Mouse (Mus musculus): ENCODE results near the gene Nfe2l2. TPM values are rescaled to one million over a fixed set of nuclear protein-coding genes. Genes with fewer than 3 reads are reported as not detected.
A peak's percentile ranks its signal among the peaks of the same experiment; 100 is the strongest.

Gene Nfe2l2
- polyA plus RNA-seq (2012) = 1.6 and 1.7 TPM in 2 replicates

DNA sequence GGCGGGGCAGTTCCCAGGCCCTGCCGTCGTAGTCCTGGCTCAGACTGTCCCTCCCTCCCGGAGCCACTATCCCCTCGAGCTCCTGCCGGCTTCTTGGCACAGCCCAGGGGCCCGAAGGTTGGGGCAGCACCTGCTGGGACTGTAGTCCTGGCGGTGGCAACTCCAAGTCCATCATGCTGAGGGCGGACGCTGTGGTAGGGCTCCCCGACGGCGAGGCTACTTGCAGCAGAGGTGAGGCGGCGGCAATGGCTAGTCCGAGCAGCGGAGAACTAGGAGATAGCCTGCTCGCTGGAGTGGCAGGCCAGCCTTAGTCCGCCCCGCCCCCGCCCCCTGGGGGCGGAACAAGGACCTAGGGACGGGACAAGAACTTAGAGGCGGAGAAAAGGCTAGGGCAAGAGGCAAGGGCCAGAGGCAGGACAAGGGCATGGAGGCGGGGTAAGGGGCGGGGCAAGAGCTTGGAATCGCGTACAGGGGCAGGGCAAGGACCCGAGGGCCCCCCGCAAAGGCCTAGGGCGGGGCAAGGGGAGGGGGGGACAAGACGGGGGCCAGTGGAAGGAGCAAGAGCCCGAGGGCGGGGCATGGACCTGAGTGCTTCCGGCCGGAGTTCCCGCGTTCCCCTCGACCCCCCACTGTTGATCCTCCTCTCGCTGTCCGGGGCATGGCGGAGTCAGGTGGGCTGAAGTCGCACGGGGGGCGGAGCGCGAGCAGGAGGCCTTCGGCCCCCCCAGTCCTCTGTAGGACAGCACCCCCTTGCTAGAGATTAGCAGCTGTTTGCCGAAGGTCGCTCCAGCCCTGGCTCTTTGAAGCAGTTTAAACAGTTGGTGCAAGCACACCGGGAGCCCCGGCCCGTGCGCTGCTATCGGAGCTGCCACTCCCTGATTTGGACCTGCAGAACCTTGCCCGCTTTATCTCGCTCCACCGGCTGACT is at the start of gene Nfe2l2:
Nfe2l2 (minus strand) TSS at position 408 of the 928 bp plus-strand sequence.
- H3K4me1 ChIP-seq (ENCODE audit: control insufficient read depth) = peaks cover 71% of the 10 kb centered on the region
- TF ChIP-seq GATA1 (IDR thresholded peaks at IDR 0.05; ENCODE audit: low read length) (peak; percentile 79), TAL1 (IDR thresholded peaks at IDR 0.05; ENCODE audit: low read length) (peak; percentile 85)

DNA sequence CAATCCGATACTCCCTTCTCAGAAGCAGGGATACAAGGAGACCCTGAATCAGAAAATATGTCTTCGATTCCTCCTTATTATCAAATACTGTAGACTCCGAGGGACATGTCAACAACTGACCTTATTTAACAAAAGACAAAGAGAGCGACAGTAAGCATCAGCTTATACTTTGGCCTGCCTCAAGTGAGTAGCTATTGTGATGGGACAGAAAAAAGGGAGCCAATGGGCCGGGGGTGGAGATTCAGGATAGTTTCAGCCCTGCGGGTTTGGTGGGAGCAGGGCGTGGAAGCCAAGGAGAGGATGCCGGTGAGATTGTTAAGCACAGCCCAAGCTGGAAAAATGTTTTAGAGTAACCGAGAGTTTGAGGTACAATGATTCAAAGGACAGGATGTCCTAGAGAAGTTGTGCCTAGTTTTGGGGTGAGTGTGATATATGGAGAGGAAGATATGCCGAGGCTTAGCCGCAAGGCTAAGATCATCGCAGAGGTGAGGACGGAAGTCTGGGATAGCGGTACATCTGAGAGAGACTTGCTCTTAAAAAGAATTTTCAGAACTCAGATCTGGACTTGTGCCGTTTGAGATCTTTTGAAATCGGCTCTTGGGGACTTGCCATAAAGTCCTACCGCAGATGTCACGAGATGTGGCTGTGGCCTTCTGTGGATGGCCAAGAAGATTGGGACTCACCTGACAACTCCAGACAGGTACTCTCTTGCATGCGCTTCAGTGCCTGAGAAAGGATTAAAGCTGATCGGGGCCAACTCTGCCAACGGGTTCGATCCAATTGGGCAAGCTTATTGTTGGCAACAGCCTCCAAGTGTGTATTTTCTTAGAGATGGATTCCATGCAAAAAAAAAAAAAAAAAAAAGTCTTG is 48.1 kb upstream of the Nfe2l2 start:
- no peaks in the 10 kb centered on the region for H3K27me3 ChIP-seq (ENCODE audit: control insufficient read depth)
- no peaks in the 10 kb centered on the region for H3K36me3 ChIP-seq (ENCODE audit: control insufficient read depth)
- TF ChIP-seq GATA1 (IDR thresholded peaks at IDR 0.05; ENCODE audit: low read length) (no peak), TAL1 (IDR thresholded peaks at IDR 0.05; ENCODE audit: low read length) (no peak)
- no peak overlapping the region for H3K4me3 ChIP-seq (replicated peaks)
- no peaks in the 10 kb centered on the region for H3K4me1 ChIP-seq (ENCODE audit: control insufficient read depth)
- H3K9me3 ChIP-seq (ENCODE audit: control insufficient read depth, low read length) = peaks cover 6% of the 10 kb centered on the region

More for the DNA sequence above, at the start of gene Nfe2l2:
- H3K27me3 ChIP-seq (ENCODE audit: control insufficient read depth) = no peaks in the 10 kb centered on the region
- H3K9me3 ChIP-seq (ENCODE audit: control insufficient read depth, low read length) = peaks cover 3% of the 10 kb centered on the region; the same call in 1 of the 2 replicates
- H3K4me3 ChIP-seq (replicated peaks) = peak within 1 kb of the TSS; percentile 100
- H3K36me3 ChIP-seq (ENCODE audit: control insufficient read depth) = peaks cover 34% of the 10 kb centered on the region

DNA sequence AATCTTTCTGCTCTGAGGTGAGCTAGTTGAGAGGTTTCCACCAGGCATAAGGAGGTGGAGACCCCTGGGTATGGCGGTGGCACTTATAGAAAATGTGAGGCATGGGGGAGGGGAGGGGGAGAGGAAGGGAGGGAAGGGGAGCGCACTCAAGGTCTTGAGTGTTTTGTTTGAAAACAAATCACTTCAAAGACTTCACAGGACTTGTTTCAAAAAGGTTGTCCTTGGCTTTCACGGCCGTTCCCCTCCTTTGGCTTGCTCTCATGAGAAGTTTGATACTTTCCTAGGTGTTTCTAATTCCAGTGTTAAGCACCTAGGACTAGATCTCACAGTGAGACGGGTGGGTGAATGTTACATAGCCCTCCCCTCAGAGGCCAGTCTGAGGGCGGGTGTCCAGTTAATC is 47.5 kb upstream of the Nfe2l2 start:
- Histone ChIP-seq H3K27me3 (ENCODE audit: control insufficient read depth) (no peaks in the 10 kb centered on the region), H3K9me3 (ENCODE audit: control insufficient read depth, low read length) (peaks cover 6% of the 10 kb centered on the region), H3K4me3 (replicated peaks) (no peak overlapping the region), H3K4me1 (ENCODE audit: control insufficient read depth) (no peaks in the 10 kb centered on the region), H3K36me3 (ENCODE audit: control insufficient read depth) (no peaks in the 10 kb centered on the region)
- TF ChIP-seq TAL1 (IDR thresholded peaks at IDR 0.05; ENCODE audit: low read length) (no peak), GATA1 (IDR thresholded peaks at IDR 0.05; ENCODE audit: low read length) (no peak)

DNA sequence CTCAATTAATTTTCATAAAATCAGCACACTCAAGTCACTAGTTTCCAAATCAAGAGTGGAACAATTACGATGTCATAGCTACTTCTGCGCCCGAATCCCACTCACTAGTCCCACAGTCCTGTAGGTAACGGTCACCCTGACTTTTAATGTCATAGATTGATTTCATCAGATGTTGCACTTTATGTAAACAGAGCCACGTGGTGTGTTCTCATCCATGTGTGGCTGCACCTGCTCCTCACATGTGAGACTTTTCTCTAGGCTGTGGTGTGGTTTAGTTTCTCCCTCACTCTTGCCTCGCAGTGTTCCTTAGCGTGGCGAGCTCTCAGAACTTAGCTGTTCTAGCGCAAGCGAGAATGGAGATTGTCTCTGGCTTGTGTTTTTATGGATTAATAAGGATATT is 46.4 kb upstream of the Nfe2l2 start:
- H3K9me3 ChIP-seq (ENCODE audit: control insufficient read depth, low read length) = peaks cover 6% of the 10 kb centered on the region
- no peaks in the 10 kb centered on the region for H3K4me1 ChIP-seq (ENCODE audit: control insufficient read depth)
- H3K36me3 ChIP-seq (ENCODE audit: control insufficient read depth) = no peaks in the 10 kb centered on the region
- H3K27me3 ChIP-seq (ENCODE audit: control insufficient read depth) = no peaks in the 10 kb centered on the region
- TF ChIP-seq GATA1 (IDR thresholded peaks at IDR 0.05; ENCODE audit: low read length) (no peak), TAL1 (IDR thresholded peaks at IDR 0.05; ENCODE audit: low read length) (no peak)
- H3K4me3 ChIP-seq (replicated peaks) = no peak overlapping the region

DNA sequence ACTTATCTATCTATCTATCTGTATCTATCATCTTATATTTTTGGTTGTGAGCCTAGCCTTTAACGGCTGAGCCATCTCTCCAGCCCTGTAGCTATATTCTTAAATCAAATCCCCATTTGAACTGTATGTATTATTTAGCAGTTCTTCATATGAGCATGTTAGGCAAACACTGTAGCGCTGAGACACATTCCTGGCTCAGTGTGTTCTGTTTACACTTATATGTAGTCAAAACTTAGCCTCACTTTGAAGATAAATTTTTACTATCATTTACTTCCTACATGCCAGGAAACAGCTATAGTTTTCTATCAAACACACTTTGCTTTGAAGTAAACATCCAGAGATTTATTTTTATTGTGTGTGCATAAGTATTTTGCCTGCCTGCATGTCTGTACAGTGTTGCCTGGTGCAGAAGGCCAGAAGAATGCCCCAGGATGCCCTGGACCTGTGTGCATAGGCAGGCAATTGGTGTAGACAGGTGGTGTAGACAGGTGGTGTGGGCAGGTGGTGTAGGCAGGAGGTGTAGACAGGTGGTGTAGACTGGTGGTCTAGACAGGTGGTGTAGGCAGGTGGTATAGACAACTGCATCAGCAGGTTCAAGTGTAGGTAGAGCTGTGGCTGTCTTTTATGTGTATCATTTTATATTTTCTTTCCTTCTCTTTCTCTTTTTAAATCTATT is 45.7 kb upstream of the Nfe2l2 start:
- TF ChIP-seq GATA1 (IDR thresholded peaks at IDR 0.05; ENCODE audit: low read length) (no peak), TAL1 (IDR thresholded peaks at IDR 0.05; ENCODE audit: low read length) (no peak)
- peaks cover 6% of the 10 kb centered on the region for H3K9me3 ChIP-seq (ENCODE audit: control insufficient read depth, low read length)

DNA sequence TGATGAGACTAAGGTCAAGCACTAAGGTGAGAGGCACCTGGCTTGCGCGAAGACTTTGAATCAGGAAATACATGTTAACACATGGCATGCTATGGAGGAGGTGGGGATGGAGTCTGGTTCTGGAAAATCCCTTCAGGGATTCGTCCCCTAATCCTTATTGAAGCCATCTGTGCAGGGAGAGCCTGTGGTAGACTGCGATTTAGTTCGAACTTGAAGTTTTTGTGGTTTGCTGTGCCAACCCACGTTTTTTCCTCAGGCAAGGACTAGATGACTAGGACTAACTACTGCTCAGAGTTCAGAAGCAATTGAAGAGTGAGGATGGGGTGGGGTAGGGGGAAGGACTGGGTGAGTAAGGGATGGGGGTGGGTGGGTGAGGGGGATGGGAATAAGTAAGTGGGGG is 44.4 kb upstream of the Nfe2l2 start:
- H3K4me1 ChIP-seq (ENCODE audit: control insufficient read depth) = no peaks in the 10 kb centered on the region
- TF ChIP-seq TAL1 (IDR thresholded peaks at IDR 0.05; ENCODE audit: low read length) = no peak
- no peaks in the 10 kb centered on the region for H3K27me3 ChIP-seq (ENCODE audit: control insufficient read depth)
- H3K9me3 ChIP-seq (ENCODE audit: control insufficient read depth, low read length) = peaks cover 6% of the 10 kb centered on the region
- no peaks in the 10 kb centered on the region for H3K36me3 ChIP-seq (ENCODE audit: control insufficient read depth)
- no peak overlapping the region for H3K4me3 ChIP-seq (replicated peaks)

More for the DNA sequence above, 45.7 kb upstream of the Nfe2l2 start:
- Histone ChIP-seq H3K4me3 (replicated peaks) (no peak overlapping the region), H3K36me3 (ENCODE audit: control insufficient read depth) (no peaks in the 10 kb centered on the region), H3K27me3 (ENCODE audit: control insufficient read depth) (no peaks in the 10 kb centered on the region), H3K4me1 (ENCODE audit: control insufficient read depth) (no peaks in the 10 kb centered on the region)

DNA sequence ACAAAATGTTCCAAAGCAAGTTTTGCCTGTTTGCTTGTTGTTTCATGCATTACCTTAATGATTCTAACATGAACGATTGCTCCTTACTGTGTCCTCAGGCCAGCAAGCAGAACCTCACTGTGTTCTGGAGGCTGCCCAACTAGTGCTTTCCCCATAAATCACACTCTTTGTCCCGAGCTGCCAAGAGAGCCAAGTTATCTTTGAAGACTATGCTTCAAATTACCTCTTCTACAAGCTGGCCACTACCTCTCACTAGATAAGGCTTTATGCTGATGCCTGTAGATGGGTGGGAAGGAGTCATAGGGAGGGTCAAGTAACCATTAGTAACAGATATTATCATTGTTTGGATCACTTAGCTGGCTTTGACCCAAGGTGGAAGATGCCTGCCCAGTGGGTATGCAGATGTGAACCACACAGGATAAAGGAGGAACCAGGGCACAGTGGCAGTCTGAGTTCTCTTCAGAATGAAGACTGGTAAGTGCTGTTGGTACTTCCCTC is 32.6 kb upstream of the Nfe2l2 start:
- Histone ChIP-seq H3K9me3 (ENCODE audit: control insufficient read depth, low read length) (no peaks in the 10 kb centered on the region), H3K36me3 (ENCODE audit: control insufficient read depth) (no peaks in the 10 kb centered on the region), H3K4me3 (replicated peaks) (no peak overlapping the region), H3K27me3 (ENCODE audit: control insufficient read depth) (no peaks in the 10 kb centered on the region), H3K4me1 (ENCODE audit: control insufficient read depth) (no peaks in the 10 kb centered on the region; the same call in 1 of the 2 replicates)
- TF ChIP-seq GATA1 (IDR thresholded peaks at IDR 0.05; ENCODE audit: low read length) (no peak), TAL1 (IDR thresholded peaks at IDR 0.05; ENCODE audit: low read length) (no peak)

DNA sequence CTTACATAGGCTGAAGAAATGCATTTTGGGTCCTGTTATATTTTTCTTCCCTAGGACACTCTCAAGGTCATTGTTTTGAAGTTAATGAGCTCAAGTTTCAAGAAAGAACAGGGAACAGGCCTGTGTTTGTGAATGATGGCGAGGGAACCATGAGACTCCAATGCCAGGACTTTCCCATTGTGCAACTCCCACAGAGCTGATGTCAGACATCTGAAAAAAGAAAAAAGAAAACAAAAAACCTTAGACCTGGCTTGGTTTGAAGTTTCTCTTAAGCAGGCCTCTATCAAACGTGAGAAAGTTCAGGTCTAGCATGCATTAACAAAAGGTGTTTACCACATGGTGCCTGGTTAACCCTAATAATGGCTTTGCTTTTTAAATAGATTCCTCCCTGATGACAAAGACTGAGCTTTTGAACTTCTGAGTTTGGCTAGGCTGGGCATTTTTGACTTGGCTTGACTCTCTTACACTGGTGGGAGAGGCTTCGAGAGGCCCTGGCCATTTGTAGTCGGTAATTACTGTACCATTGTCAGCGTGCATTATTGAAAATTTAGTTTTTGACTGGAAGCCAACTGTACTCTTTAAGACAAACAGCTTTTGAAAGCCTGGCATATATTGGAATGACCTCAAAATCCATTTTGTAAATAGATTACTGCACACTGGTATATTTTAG is 29.9 kb upstream of the Nfe2l2 start:
- Histone ChIP-seq H3K4me3 (replicated peaks) (no peak overlapping the region), H3K27me3 (ENCODE audit: control insufficient read depth) (no peaks in the 10 kb centered on the region), H3K4me1 (ENCODE audit: control insufficient read depth) (peaks cover 6% of the 10 kb centered on the region), H3K9me3 (ENCODE audit: control insufficient read depth, low read length) (no peaks in the 10 kb centered on the region), H3K36me3 (ENCODE audit: control insufficient read depth) (no peaks in the 10 kb centered on the region)
- TF ChIP-seq GATA1 (IDR thresholded peaks at IDR 0.05; ENCODE audit: low read length) (no peak), TAL1 (IDR thresholded peaks at IDR 0.05; ENCODE audit: low read length) (no peak)

All from erythroblast, embryonic 14.5 days (primary cell).